Mouse (Mus musculus): ENCODE results near the gene Padi6. TPM values are rescaled to one million over a fixed set of nuclear protein-coding genes. Genes with fewer than 3 reads are reported as not detected.

Gene Padi6
- polyA plus RNA-seq, 1 experiment from 2014 or later: not detected

GRCm38 (mm10) chr4:140774893-140775292, 32.5 kb upstream of the Padi6 start:
- no peak overlapping the region for H3K27ac ChIP-seq (replicated peaks)
- H3K36me3 ChIP-seq: no peaks in the 10 kb centered on the region
- no peaks in the 10 kb centered on the region for H3K27me3 ChIP-seq
- no peaks in the 10 kb centered on the region for H3K9me3 ChIP-seq
- no peaks in the 10 kb centered on the region for H3K4me1 ChIP-seq (replicated peaks)
- WGBS: 76% methylated on average over 9 of the region's 9 CpGs
- no peak overlapping the region for H3K4me3 ChIP-seq
- no peak overlapping the region for H3K4me2 ChIP-seq
- ATAC-seq (ENCODE audit: low FRiP score, low read depth): no peak
- H3K9ac ChIP-seq: no peak overlapping the region

- WGBS: 88% methylated on average over 21 of the region's 21 CpGs
- no peaks in the 10 kb centered on the region for H3K4me1 ChIP-seq (replicated peaks)
- H3K36me3 ChIP-seq: no peaks in the 10 kb centered on the region
- H3K27ac ChIP-seq (replicated peaks): no peak within 1 kb of the TSS
- no peak within 1 kb of the TSS for H3K4me2 ChIP-seq
- H3K27me3 ChIP-seq: no peaks in the 10 kb centered on the region
- no peak within 1 kb of the TSS for H3K4me3 ChIP-seq
- H3K9ac ChIP-seq: no peak within 1 kb of the TSS
- ATAC-seq (ENCODE audit: low FRiP score, low read depth): no peak
- no peaks in the 10 kb centered on the region for H3K9me3 ChIP-seq
Measured at GRCm38 (mm10) chr4:140774025-140774800, 31.8 kb upstream of the Padi6 start, which contains the start of gene Padi4. TSS of gene Padi4 (minus strand) at chr4:140774236.

- Histone ChIP-seq H3K4me2 (no peak overlapping the region), H3K36me3 (no peaks in the 10 kb centered on the region), H3K27me3 (no peaks in the 10 kb centered on the region), H3K27ac (replicated peaks) (no peak overlapping the region), H3K4me3 (no peak overlapping the region), H3K9me3 (no peaks in the 10 kb centered on the region), H3K4me1 (replicated peaks) (no peaks in the 10 kb centered on the region), H3K9ac (no peak overlapping the region)
- 55% methylated on average over 4 of the region's 4 CpGs for WGBS
- no peak for ATAC-seq (ENCODE audit: low FRiP score, low read depth)
Measured at GRCm38 (mm10) chr4:140771091-140771490, 28.6 kb upstream of the Padi6 start.

- no peak for ATAC-seq (ENCODE audit: low FRiP score, low read depth)
- H3K36me3 ChIP-seq: no peaks in the 10 kb centered on the region
- H3K27ac ChIP-seq (replicated peaks): no peak overlapping the region
- H3K4me1 ChIP-seq (replicated peaks): no peaks in the 10 kb centered on the region
- WGBS: 16% methylated on average over 13 of the region's 13 CpGs
- no peak overlapping the region for H3K4me3 ChIP-seq
- no peaks in the 10 kb centered on the region for H3K27me3 ChIP-seq
- H3K4me2 ChIP-seq: peak overlapping the region; percentile 36
- no peak overlapping the region for H3K9ac ChIP-seq
- no peaks in the 10 kb centered on the region for H3K9me3 ChIP-seq
Measured at GRCm38 (mm10) chr4:140770433-140770832, 28.0 kb upstream of the Padi6 start.

- WGBS: 77% methylated on average over 5 of the region's 5 CpGs
- no peak overlapping the region for H3K9ac ChIP-seq
- no peaks in the 10 kb centered on the region for H3K27me3 ChIP-seq
- H3K36me3 ChIP-seq: no peaks in the 10 kb centered on the region
- ATAC-seq (ENCODE audit: low FRiP score, low read depth): no peak
- H3K9me3 ChIP-seq: no peaks in the 10 kb centered on the region
- no peak overlapping the region for H3K4me2 ChIP-seq
- no peaks in the 10 kb centered on the region for H3K4me1 ChIP-seq (replicated peaks)
- H3K27ac ChIP-seq (replicated peaks): no peak overlapping the region
- no peak overlapping the region for H3K4me3 ChIP-seq
Measured at GRCm38 (mm10) chr4:140768973-140769372, 26.5 kb upstream of the Padi6 start.

GRCm38 (mm10) chr4:140765936-140766335, 23.5 kb upstream of the Padi6 start:
- 84% methylated on average over 3 of the region's 3 CpGs for WGBS
- Histone ChIP-seq H3K9me3 (no peaks in the 10 kb centered on the region), H3K4me2 (no peak overlapping the region), H3K4me1 (replicated peaks) (no peaks in the 10 kb centered on the region), H3K9ac (no peak overlapping the region), H3K4me3 (no peak overlapping the region), H3K36me3 (no peaks in the 10 kb centered on the region), H3K27ac (replicated peaks) (no peak overlapping the region), H3K27me3 (no peaks in the 10 kb centered on the region)
- no peak for ATAC-seq (ENCODE audit: low FRiP score, low read depth)

GRCm38 (mm10) chr4:140763158-140763557, 20.7 kb upstream of the Padi6 start:
- no peaks in the 10 kb centered on the region for H3K4me1 ChIP-seq (replicated peaks)

GRCm38 (mm10) chr4:140761601-140762000, 19.2 kb upstream of the Padi6 start:
- Histone ChIP-seq H3K9me3 (no peaks in the 10 kb centered on the region), H3K9ac (no peak overlapping the region), H3K27me3 (no peaks in the 10 kb centered on the region), H3K4me1 (replicated peaks) (no peaks in the 10 kb centered on the region), H3K4me3 (no peak overlapping the region), H3K4me2 (no peak overlapping the region), H3K36me3 (no peaks in the 10 kb centered on the region), H3K27ac (replicated peaks) (no peak overlapping the region)
- ATAC-seq (ENCODE audit: low FRiP score, low read depth): no peak
- 94% methylated on average over 7 of the region's 7 CpGs for WGBS

More at GRCm38 (mm10) chr4:140763158-140763557, 20.7 kb upstream of the Padi6 start:
- WGBS: 14% methylated on average over 9 of the region's 9 CpGs
- H3K36me3 ChIP-seq: no peaks in the 10 kb centered on the region
- ATAC-seq (ENCODE audit: low FRiP score, low read depth): no peak
- H3K9ac ChIP-seq: no peak overlapping the region
- no peak overlapping the region for H3K4me2 ChIP-seq
- no peak overlapping the region for H3K27ac ChIP-seq (replicated peaks)
- no peaks in the 10 kb centered on the region for H3K27me3 ChIP-seq
- no peak overlapping the region for H3K4me3 ChIP-seq
- H3K9me3 ChIP-seq: no peaks in the 10 kb centered on the region

- Histone ChIP-seq H3K27ac (replicated peaks) (no peak overlapping the region), H3K4me2 (no peak overlapping the region), H3K9me3 (no peaks in the 10 kb centered on the region), H3K27me3 (no peaks in the 10 kb centered on the region), H3K36me3 (no peaks in the 10 kb centered on the region), H3K4me3 (no peak overlapping the region), H3K4me1 (replicated peaks) (no peaks in the 10 kb centered on the region), H3K9ac (no peak overlapping the region)
- WGBS: 93% methylated on average over 3 of the region's 3 CpGs
- ATAC-seq (ENCODE audit: low FRiP score, low read depth): no peak
Measured at GRCm38 (mm10) chr4:140755811-140756210, 13.4 kb upstream of the Padi6 start.

GRCm38 (mm10) chr4:140753366-140753765, 10.9 kb upstream of the Padi6 start:
- Histone ChIP-seq H3K4me2 (no peak overlapping the region), H3K4me3 (no peak overlapping the region), H3K27me3 (no peaks in the 10 kb centered on the region), H3K9me3 (no peaks in the 10 kb centered on the region), H3K27ac (replicated peaks) (no peak overlapping the region), H3K36me3 (no peaks in the 10 kb centered on the region), H3K4me1 (replicated peaks) (0 out of 2 replicates have a peak, but pooled peaks cover 4% of the 10 kb centered on the region), H3K9ac (no peak overlapping the region)
- no peak for ATAC-seq (ENCODE audit: low FRiP score, low read depth)
- WGBS: 66% methylated on average over 7 of the region's 7 CpGs

GRCm38 (mm10) chr4:140750328-140750727, 7.9 kb upstream of the Padi6 start:
- H3K9ac ChIP-seq: no peak overlapping the region
- 0 out of 2 replicates have a peak, but pooled peaks cover 4% of the 10 kb centered on the region for H3K4me1 ChIP-seq (replicated peaks)
- no peaks in the 10 kb centered on the region for H3K9me3 ChIP-seq
- H3K4me3 ChIP-seq: no peak overlapping the region
- H3K27ac ChIP-seq (replicated peaks): no peak overlapping the region
- no peaks in the 10 kb centered on the region for H3K36me3 ChIP-seq
- H3K27me3 ChIP-seq: no peaks in the 10 kb centered on the region
- ATAC-seq (ENCODE audit: low FRiP score, low read depth): no peak
- 10% methylated on average over 19 of the region's 19 CpGs for WGBS
- H3K4me2 ChIP-seq: peak overlapping the region; percentile 45

- Histone ChIP-seq H3K4me1 (replicated peaks) (0 out of 2 replicates have a peak, but pooled peaks cover 4% of the 10 kb centered on the region), H3K4me2 (no peak overlapping the region), H3K9ac (no peak overlapping the region), H3K9me3 (no peaks in the 10 kb centered on the region), H3K36me3 (no peaks in the 10 kb centered on the region), H3K27me3 (no peaks in the 10 kb centered on the region), H3K4me3 (no peak overlapping the region), H3K27ac (replicated peaks) (no peak overlapping the region)
- WGBS: 28% methylated on average over 12 of the region's 12 CpGs
- no peak for ATAC-seq (ENCODE audit: low FRiP score, low read depth)
Measured at GRCm38 (mm10) chr4:140747978-140748377, 5.5 kb upstream of the Padi6 start.

- H3K27ac ChIP-seq (replicated peaks): no peak overlapping the region
- 23% methylated on average over 3 of the region's 3 CpGs for WGBS
- H3K9me3 ChIP-seq: no peaks in the 10 kb centered on the region
- no peaks in the 10 kb centered on the region for H3K27me3 ChIP-seq
- H3K4me2 ChIP-seq: no peak overlapping the region
- ATAC-seq (ENCODE audit: low FRiP score, low read depth): no peak
- no peaks in the 10 kb centered on the region for H3K4me1 ChIP-seq (replicated peaks)
- no peaks in the 10 kb centered on the region for H3K36me3 ChIP-seq
- no peak overlapping the region for H3K9ac ChIP-seq
- no peak overlapping the region for H3K4me3 ChIP-seq
Measured at GRCm38 (mm10) chr4:140744654-140745053, 2.2 kb upstream of the Padi6 start.
